Mouse (Mus musculus): ENCODE results near the gene Il21r.

The Il21r gene

GRCm38 (mm10) chr7:125575738-125576540, 27.3 kb upstream of the Il21r start:
- DNase-seq: no peak

- no peak for DNase-seq
These were observed 26.2 kb upstream of the Il21r start for GRCm38 (mm10) chr7:125576982-125577381.

GRCm38 (mm10) chr7:125577486-125578088, 25.6 kb upstream of the Il21r start:
- DNase-seq: no peak

- no peak for DNase-seq
These were observed 25.1 kb upstream of the Il21r start for GRCm38 (mm10) chr7:125578106-125578505.

- DNase-seq: no peak
These were observed 23.5 kb upstream of the Il21r start for GRCm38 (mm10) chr7:125579545-125580219.

- DNase-seq: no peak
These were observed 23.0 kb upstream of the Il21r start for GRCm38 (mm10) chr7:125580220-125580549.

- DNase-seq: no peak
These were observed 22.5 kb upstream of the Il21r start for GRCm38 (mm10) chr7:125580625-125581316.

GRCm38 (mm10) chr7:125581317-125581672, 21.9 kb upstream of the Il21r start:
- peak; percentile 88 for DNase-seq

- DNase-seq: no peak
These were observed 19.8 kb upstream of the Il21r start for GRCm38 (mm10) chr7:125583325-125584004.

GRCm38 (mm10) chr7:125584005-125584369, 19.2 kb upstream of the Il21r start:
- DNase-seq: no peak

GRCm38 (mm10) chr7:125586355-125586754, 16.9 kb upstream of the Il21r start:
- no peak for DNase-seq

- no peak for DNase-seq
These were observed 14.5 kb upstream of the Il21r start for GRCm38 (mm10) chr7:125588721-125589120.

- no peak for DNase-seq
These were observed 13.3 kb upstream of the Il21r start for GRCm38 (mm10) chr7:125589896-125590295.

GRCm38 (mm10) chr7:125593831-125594230, 9.4 kb upstream of the Il21r start:
- DNase-seq: peak; percentile 38

- no peak for DNase-seq
These were observed 6.8 kb upstream of the Il21r start for GRCm38 (mm10) chr7:125596406-125596805.

- no peak for DNase-seq
These were observed 6.1 kb upstream of the Il21r start for GRCm38 (mm10) chr7:125597083-125597482.

GRCm38 (mm10) chr7:125597516-125598347, 5.5 kb upstream of the Il21r start:
- no peak for DNase-seq

GRCm38 (mm10) chr7:125599373-125599973, 3.8 kb upstream of the Il21r start:
- no peak for DNase-seq

GRCm38 (mm10) chr7:125600136-125600535, 3.1 kb upstream of the Il21r start:
- DNase-seq: no peak

GRCm38 (mm10) chr7:125600612-125601279, 2.5 kb upstream of the Il21r start:
- peak; percentile 28 for DNase-seq

GRCm38 (mm10) chr7:125601280-125601670, 2.0 kb upstream of the Il21r start:
- DNase-seq: no peak

Measured in liver (tissue).